Mouse (Mus musculus): Measurements from ENCODE around the gene Slmap.
"Not testable (repeated sequence)": the region's sequence is repeated elsewhere in the genome, so short reads cannot be mapped to it uniquely, and the experiment has no call there.

Gene Slmap

GRCm38 (mm10) chr14:26531410-26532313, 3.1 kb downstream of the Slmap start:
- DNase-seq = no peak

GRCm38 (mm10) chr14:26530350-26530749, 4.4 kb downstream of the Slmap start:
- DNase-seq = no peak

- no peak for DNase-seq
These were observed 6.4 kb downstream of the Slmap start for GRCm38 (mm10) chr14:26528296-26528695.

- DNase-seq = no peak
These were observed 8.8 kb downstream of the Slmap start for GRCm38 (mm10) chr14:26525955-26526354.

- no peak for DNase-seq
These were observed 11.6 kb downstream of the Slmap start for GRCm38 (mm10) chr14:26523082-26523481.

- no peak for DNase-seq
These were observed 14.9 kb downstream of the Slmap start for GRCm38 (mm10) chr14:26519831-26520230.

GRCm38 (mm10) chr14:26517843-26518242, 16.9 kb downstream of the Slmap start:
- no peak for DNase-seq

GRCm38 (mm10) chr14:26516232-26516631, 18.5 kb downstream of the Slmap start:
- DNase-seq = not testable (repeated sequence)

GRCm38 (mm10) chr14:26515802-26516201, 18.9 kb downstream of the Slmap start:
- DNase-seq = no peak

GRCm38 (mm10) chr14:26510545-26510944, 24.2 kb downstream of the Slmap start:
- DNase-seq = no peak

- no peak for DNase-seq
These were observed 26.6 kb downstream of the Slmap start for GRCm38 (mm10) chr14:26508150-26508549.

GRCm38 (mm10) chr14:26507361-26507760, 27.4 kb downstream of the Slmap start:
- no peak for DNase-seq

GRCm38 (mm10) chr14:26504541-26504940, 30.2 kb downstream of the Slmap start:
- no peak for DNase-seq

- DNase-seq = no peak
These were observed 34.4 kb downstream of the Slmap start for GRCm38 (mm10) chr14:26500136-26500933.

GRCm38 (mm10) chr14:26495021-26495420, 39.7 kb downstream of the Slmap start:
- no peak for DNase-seq

GRCm38 (mm10) chr14:26491150-26491549, 43.6 kb downstream of the Slmap start:
- DNase-seq = peak; percentile 78

- DNase-seq = peak; percentile 29
These were observed 46.3 kb downstream of the Slmap start for GRCm38 (mm10) chr14:26488329-26489020.

GRCm38 (mm10) chr14:26486416-26487198, 48.1 kb downstream of the Slmap start:
- peak; percentile 61 for DNase-seq

- DNase-seq = no peak
These were observed 53.3 kb downstream of the Slmap start for GRCm38 (mm10) chr14:26481457-26481856.

- DNase-seq = no peak
These were observed 57.0 kb downstream of the Slmap start for GRCm38 (mm10) chr14:26477738-26478137.

- DNase-seq = no peak
These were observed 58.3 kb downstream of the Slmap start for GRCm38 (mm10) chr14:26476391-26476790.

- DNase-seq = no peak
These were observed 66.8 kb downstream of the Slmap start for GRCm38 (mm10) chr14:26467974-26468373.

All from cerebellum, adult 9-10 months (tissue).